Mouse (Mus musculus): ENCODE results near the gene Rexo5. TPM values are rescaled to one million over a fixed set of nuclear protein-coding genes. Genes with fewer than 3 reads are reported as not detected.

Rexo5 gene
- 60.9 TPM for polyA plus RNA-seq (2017; shearing (Covaris generic))

DNA sequence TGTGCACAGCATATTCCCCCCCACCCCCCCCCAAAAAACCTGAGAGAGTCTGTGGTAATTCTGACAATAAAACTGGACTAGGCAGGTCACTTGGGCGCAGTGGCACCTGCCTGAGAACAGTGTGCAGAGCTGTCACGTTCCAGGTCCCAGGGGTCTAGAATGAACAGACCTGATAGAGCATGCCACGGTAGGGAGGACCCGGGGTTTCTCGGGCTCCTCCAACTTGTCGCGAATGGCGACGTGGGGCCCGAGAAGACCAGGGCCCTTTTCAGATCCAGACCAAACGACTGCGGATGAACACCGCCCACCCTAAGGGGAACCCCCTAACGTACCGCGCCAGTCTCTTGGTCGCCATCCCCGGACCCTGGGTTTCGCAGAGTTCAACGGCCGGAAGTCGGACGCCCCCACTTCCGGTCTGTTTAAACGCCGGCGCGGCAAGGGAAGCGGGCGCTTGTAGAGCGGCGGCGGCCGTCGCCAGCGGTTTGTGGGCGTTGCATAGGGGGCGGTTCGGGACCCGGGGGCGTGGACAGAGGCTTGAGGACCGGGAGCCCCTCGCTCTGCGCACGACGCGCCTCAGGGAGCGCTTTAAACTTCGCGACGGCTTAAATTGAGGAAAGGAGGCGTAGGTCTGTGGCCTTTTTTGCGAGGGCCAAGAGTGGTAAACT, at the start of gene Rexo5, which contains the start of gene Eri2:
TSS of gene Rexo5 (plus strand) at position 421 of the 665 bp plus-strand sequence.
TSS of gene Eri2 (minus strand) at position 473 of the 665 bp plus-strand sequence.

DNA sequence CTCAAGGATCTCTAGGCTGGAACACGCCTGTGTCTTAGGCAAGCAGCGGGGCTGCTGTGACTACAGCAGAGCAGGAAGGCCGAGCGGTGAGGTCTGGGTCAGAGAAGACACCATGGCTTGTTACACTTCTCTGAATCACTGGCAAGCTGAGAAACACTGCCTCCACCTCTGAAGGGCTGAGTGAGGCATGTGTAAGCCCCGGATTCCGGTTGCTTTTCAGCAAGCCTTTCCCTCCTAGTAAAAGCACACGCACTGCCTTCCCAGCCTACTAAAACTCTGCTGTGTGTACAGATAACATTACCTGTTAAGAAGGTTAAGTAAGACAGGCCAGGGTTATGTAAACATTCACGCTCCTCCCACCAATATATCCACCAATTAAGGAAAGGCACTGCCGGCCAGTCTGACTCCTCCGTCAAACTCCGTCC, 33.3 kb upstream of the Rexo5 start, which contains the start of gene Acsm3:
TSS of gene Acsm3 (plus strand) at position 397 of the 425 bp plus-strand sequence.

DNA sequence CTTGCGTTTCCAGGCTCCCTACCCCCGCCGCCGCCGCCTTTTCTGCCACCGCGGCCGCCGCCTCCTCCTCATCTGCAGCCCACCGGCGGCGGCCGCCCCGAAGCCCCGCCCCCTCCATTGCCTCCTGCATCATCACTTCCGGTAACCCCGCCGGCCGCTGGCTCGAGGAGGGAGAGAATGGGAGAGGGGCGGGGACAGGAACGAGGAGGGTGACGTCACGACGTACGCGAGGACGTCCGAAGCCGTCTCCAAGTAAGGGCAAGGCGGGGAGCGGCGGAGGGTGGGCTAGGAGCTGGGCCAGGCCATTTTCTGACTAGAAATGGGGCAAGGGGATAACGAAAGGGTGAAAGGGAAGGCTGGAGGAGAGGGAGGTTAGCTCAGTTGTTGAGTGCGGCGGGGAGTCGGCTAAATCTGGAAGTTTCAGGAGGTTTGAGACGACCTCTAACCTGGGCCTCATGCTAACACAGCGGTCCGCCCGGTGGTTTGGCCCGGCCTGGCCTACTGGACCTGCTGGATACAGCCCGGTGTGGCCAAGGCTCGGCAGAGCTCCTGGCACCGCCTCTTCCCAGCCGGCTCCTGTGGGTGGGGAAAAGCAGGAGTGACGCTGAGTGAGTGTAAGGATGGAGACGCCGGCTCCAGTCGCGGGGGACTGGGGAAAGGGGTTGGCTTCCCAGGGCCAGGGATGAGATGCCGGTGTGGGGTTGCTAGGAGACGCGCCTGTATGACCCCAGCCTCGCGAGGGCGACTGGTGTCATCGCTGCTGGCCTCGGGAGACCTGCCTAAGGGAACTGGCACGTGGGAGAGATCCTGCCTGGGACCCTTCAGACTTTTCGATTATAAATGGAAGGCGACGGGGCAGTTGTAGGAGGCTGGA, 102.1 kb downstream of the Rexo5 start, which contains the start of the genes Lyrm1 and Dcun1d3:
TSS of gene Lyrm1 (plus strand) at position 223 of the 874 bp plus-strand sequence.
TSS of gene Dcun1d3 (minus strand) at position 660 of the 874 bp plus-strand sequence.

Other genes with a start within 250 kb of the Rexo5 start
- gene Acsm2, start 239.7 kb upstream of the Rexo5 start, polyA plus RNA-seq (2017; shearing (Covaris generic)) = not detected
- not detected for gene Acsm1, start 187.0 kb upstream of the Rexo5 start, polyA plus RNA-seq (2017; shearing (Covaris generic))
- not detected for gene Acsm4, start 104.0 kb upstream of the Rexo5 start, polyA plus RNA-seq (2017; shearing (Covaris generic))
- 90.4 TPM for gene Thumpd1, start 73.2 kb upstream of the Rexo5 start, polyA plus RNA-seq (2017; shearing (Covaris generic))
- not detected for gene Acsm3, start 33.1 kb upstream of the Rexo5 start, polyA plus RNA-seq (2017; shearing (Covaris generic))
- 14.1 TPM for gene Eri2, start 52 bp downstream of the Rexo5 start, polyA plus RNA-seq (2017; shearing (Covaris generic))
- 20.5 TPM for gene Lyrm1, start 101.9 kb downstream of the Rexo5 start, polyA plus RNA-seq (2017; shearing (Covaris generic))
- 19.4 TPM for gene Dcun1d3, start 102.3 kb downstream of the Rexo5 start, polyA plus RNA-seq (2017; shearing (Covaris generic))

Measured in activated CD4-positive, CD25-positive, alpha-beta regulatory T cell, adult 9 weeks (primary cell).